Mouse (Mus musculus) mouse embryonic stem cell (cell line): ENCODE results near the gene Lifr.

Source experiments
- in situ Hi-C, 2 experiments: fragments of 300-500 bp; cut with MboI; formaldehyde crosslinking; loops; 1 replicate in 1 of 2; 3 replicates in 1 of 2; pipeline ENCODE4 v1.14.3; 2019 to 2020; ENCODE audit warnings: low sequenced_read_pairs in 2 of 2, low pct_unique_long_range_greater_than_20kb in 1 of 2, mixed read lengths in 1 of 2; ENCODE audit not compliant: unreplicated experiment in 1 of 2

Lifr gene

GRCm38 (mm10) chr15:7187682-7188081 lies 97.3 kb downstream of the Lifr start:
- in situ Hi-C loops: no loop called here

DNA sequence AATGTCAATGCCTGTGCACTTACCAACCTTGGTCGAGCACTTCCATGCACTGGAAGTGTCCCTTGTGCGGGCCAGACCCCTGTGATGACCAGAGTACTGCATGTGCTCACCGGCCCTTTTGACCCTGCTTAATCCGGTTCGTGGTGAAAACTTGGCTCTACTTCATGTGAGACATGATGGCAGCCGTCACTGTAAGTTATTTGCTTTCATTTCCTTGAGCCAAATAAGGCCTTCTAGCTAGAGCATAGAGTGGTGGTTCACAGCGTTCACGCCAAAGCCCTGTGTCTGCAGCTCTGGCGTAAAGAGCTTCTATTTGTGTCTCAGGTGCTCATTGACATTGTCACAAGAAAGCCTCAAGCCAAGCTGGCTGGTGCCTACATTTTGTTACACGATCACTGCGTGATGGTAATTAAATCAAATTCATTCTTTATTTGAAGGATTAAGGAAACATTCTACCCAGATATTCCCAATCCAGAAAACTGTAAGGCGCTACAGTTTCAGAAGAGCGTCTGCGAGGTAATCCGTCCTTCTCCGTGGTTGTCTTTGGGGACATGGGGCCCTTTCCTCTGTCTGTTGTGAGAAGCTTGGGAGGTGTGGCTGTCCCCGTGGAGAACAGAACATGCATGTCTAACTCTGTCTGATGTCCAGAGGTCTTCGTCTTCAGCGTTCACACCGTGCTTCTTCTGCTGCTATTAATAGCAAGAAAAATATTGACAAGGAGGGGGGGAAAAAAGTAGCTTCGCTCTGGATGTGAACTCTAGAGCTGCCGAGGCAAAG lies 99.5 kb downstream of the Lifr start:
- in situ Hi-C loops: no loop called here

- in situ Hi-C loops: no loop called here
These were observed 100.7 kb downstream of the Lifr start for GRCm38 (mm10) chr15:7191074-7191473.

DNA sequence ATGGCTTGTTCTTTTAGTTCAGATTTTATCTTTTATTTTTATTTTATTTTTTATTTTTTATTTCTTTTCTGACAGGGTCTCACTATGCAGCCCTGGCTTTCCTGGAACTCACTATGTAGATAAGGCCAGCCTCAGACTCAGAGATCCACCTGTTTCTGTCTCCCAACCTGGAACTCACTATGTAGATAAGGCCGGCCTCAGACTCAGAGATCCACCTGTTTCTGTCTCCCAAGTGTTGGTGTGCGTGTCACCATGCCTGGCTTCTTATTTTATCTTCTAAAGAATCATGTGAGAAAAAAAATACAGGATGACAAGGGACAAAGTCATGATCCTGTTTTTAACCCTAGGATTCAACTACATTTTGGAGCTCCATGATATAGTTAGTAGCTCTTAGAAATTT lies 102.2 kb downstream of the Lifr start:
- in situ Hi-C loops: no loop called here

- in situ Hi-C loops: no loop called here
These were observed 103.8 kb downstream of the Lifr start for GRCm38 (mm10) chr15:7194147-7194720.

DNA sequence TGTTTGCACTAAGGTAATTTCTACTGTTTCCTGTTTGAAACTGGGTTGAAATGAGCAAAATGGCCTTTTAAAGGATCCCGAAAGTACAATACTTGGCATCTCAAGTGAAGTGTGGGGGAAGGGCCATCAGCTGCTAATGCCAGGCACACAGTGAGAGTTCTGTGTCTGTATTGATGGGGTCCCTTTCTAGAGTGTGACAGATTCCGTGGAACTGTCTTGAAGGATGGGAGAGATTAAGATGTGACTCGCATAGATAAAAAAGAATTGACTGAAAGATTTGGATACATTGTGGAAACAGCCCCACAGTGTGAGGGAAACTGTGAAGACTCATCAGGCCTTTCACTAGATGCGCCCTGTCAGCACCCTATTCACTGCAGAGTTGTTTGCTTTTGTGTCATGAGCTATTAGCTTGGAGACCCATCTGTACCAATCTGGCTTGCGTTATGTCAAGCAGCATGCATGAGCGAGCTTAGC lies 104.4 kb downstream of the Lifr start:
- in situ Hi-C loops: no loop called here

DNA sequence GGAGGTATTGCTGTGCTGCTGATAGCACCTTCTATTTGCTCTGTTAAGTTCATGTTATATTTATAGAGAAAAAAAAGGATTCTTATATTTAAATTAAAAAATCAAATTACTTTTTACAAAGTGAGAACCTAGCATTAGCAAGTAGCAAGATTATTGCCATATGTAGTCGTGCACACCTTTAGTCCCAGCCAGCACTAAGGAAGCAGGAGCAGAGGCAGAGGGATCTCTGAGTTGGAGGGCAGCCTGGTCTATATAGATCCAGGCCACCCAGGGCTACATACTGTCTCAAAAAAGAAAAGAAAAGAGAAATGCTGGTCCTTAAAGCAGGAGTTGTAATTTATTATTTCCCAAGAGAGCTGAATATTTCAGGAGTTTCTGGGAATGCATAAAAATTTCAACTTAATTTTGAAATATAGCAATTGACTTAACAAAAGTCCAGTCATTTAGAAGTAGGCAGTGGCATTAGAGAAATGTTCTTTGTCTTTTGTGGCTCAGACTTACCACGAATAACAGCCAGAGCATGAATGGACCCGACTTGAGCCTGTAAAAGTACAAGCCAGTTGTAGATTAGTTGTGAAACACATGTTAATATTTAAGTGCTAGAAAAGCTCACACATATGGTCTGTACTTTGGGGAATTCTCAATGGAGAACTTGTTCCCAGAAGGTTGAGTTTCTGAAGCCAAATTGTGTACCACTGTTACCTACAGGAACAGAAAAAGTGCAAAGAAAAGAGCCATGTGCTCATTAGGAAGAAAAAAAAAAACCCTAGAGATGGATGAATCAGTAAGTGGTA lies 107.4 kb downstream of the Lifr start:
- in situ Hi-C loops: no loop called here

DNA sequence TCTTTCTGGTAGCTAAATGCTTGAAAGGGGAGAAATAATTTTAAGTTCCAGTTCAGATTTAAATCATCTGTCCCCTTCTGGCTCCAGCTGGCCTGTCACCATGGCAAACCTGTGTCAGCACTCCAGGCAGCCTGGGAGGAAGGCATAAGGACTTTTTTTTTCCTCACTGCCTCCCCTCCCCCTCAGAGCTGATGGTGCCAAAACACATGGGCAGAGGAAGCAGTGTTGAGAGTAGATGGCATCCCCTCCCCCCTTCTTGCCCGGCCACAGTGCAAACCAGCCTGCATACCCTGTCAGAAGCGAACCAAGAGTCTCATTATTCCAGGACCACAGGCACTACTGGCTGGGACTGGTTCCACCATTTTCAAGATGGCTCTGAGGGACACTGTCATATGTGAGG lies 108.4 kb downstream of the Lifr start:
- in situ Hi-C loops: no loop called here

DNA sequence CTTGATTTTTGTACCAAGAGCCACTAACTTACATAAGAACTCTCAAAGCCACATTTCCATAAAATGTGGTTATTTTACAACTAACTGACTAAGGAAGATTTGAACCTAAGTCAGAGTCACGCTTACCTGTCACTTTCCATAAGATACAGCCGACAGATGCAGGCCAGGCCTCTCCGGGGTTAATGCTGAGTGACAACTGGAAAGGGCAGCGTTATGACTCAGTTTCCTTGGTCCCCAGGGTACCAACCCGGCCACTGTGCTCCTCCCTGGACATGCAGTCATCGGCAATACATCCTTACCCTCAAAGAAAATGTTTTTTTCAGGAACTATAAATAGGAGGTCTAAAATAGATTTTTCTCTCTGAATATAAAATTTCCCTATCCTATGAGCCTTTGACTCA lies 109.9 kb downstream of the Lifr start:
- in situ Hi-C loops: no loop called here

DNA sequence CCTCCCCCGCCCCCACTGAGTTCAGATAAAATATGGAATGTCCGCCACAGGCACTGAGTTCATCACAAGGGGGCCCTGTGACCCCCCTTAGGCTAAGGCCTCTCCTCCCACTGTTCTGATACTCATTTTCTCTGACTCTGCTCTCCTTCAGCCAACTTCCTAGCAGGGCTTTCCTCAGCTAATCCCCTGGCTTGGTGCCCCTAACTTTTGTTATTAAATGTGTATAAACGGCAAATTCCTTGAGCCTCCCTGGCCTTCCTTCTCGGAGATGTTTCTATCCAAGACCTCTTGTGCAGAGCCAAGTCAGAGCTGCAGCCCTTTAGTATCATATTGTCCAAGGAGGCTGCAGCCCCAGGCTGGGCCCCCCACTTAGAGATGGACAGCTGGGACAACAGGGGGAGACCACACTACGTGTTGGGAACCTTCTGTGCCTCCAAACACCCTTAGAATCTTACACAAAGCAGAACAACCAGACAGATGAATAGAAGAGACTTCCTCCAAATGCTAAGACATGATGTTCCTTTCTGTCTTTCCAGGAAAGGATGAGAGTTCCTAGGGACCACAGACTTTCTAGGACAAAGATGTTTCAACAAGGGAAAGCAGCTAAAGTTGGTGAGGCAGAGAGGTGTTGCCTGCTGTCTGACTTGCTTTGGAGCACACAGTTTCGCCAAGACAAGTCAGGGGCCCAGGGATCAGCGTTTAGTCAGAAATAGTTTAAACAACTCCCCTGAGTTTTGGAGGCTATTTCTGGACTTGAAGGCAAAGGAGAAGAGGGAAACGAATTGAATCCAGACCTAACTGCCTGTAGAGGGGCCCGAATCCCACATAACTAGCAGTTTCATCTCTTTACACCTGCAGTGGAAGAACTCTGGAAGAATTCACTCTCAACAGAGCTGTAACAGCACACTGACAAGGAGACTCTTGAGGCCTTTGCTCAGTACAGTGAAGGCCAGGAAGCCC lies 111.3 kb downstream of the Lifr start:
- in situ Hi-C loops: no loop called here

DNA sequence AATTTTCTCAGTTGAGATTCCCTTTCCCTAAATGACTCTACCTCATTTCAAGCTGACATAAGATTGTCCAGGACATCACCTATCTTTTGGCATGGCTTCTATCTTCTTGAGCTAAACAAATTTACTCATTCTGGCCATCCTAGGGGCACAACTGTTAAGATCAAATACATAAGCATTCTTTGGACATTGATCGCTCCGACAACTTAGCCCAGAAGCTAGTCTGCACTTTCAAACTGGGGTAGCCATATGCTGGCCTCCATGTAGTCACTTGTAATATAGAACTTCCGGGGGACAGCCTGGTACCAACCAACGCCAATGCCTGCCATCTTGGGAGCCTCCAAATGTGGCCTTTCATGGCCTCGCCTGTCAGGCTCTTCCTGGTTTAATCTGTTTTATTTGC lies 112.6 kb downstream of the Lifr start:
- in situ Hi-C loops: no loop called here

GRCm38 (mm10) chr15:7203606-7204330 lies 113.4 kb downstream of the Lifr start:
- in situ Hi-C loops: no loop called here

DNA sequence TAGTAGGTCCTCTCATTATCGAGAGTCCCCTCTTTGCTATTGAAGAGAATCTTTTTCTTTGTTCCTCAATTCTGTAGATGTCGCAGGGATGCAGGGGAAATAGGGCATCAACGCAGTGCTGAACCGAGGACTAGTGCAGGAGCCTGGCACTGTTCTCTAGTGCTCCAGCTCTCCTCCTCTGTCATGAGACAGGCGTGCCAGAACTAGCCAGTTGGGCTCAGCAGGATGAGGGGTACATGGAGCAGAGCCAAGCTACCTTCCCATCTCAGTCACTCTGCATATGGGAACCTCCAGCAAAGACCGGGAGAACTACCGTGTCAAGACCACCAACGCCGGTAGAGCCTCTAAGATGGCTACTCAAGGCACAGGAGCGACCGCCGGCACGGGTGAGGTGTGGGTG lies 114.5 kb downstream of the Lifr start:
- in situ Hi-C loops: no loop called here

DNA sequence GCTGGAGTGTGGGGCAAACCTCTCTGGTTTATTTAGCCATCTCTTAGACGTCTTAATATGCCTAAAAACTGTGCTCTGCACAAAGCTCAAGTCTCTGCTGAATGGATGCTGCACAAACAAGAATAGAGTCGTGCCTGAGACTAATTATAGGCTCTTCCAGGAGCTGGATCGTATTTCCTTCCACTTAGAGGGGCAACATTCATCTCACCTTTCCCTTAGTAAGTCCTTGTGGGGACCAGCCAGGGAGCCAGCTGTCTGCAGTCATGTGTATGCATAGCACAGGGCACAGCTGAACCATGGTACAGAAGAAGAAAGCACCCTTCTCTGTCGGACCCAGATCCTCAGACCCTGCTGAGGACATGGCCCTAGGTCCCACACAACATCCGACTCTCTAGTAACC lies 115.7 kb downstream of the Lifr start:
- in situ Hi-C loops: no loop called here

DNA sequence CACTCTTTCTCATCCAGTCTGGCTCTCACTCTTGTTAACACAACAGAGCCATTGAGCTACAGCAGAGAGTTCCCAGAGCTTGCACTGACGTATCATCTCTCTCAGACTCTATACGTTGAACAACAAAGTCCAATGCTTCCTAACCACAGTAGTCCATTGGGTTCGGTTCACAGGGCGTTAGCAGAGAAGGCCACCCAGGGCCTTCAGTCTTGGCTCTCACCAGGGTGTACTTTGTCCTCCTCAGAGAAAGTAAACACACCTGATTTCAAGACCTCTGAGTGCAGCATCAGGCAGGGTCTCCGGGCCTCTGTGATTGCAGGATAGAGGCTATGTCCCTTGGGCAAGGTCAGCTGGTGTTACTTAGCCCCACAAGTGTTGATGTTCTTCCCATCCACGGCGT lies 116.9 kb downstream of the Lifr start:
- in situ Hi-C loops: no loop called here

GRCm38 (mm10) chr15:7208180-7208579 lies 117.8 kb downstream of the Lifr start:
- in situ Hi-C loops: no loop called here

- in situ Hi-C loops: no loop called here
These were observed 123.3 kb downstream of the Lifr start for GRCm38 (mm10) chr15:7213683-7214082.

DNA sequence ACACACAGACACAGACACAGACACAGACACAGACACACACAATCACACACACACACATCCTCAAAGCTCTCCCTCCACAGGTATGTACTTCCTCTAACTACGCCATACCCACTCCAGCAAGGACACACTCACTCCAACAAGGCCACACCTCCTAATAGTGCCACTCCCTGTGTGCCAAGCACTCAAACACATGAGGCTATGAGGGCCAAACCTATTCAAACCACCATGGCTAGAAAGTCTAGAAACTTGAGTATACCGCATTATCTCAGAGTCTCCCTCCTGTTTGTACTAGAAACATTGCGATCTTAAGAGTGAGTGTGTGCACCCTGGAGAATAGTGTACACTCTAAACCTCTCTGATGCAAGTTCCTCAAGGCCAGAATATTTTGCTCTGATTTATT lies 125.4 kb downstream of the Lifr start:
- in situ Hi-C loops: no loop called here
